Mouse (Mus musculus) spleen, postnatal 0 days (tissue): Measurements from ENCODE around the gene Olfr1497. TPM values are rescaled to one million over a fixed set of nuclear protein-coding genes. Genes with fewer than 3 reads are reported as not detected.

Experiments used
- polyA plus RNA-seq: library from polyadenylated mRNA; unstranded; fragments of >200 nt; fragmentation: Nextera tagmentation; extraction: Ambion mirVana; gene quantifications from 2 replicates; pipeline ENCODE4 v1.2.1, GENCODE M21; 2015

The Olfr1497 gene
- not detected in 2 replicates for polyA plus RNA-seq

DNA sequence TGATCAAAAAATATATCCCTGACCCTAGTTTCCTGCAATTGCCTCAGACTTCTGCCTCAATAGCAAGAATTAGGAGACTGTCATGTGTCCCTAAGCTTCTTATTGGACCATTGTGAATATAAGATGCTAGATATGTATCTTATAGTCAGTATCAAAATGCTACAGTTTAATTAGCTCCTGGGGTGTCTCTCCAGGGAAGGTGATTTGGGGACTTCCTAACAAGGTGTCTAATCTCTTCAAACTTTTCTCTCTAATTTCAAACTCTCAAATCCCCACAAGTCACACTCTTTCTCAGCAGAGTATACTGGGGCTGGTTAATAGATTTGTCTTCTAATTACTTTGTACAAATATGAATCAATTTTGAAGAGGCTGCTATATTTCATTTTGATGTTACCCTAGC, at the start of gene Olfr1497:
Gene Olfr1497 (minus strand): TSS at position 101 of the 400 bp plus-strand sequence.

DNA sequence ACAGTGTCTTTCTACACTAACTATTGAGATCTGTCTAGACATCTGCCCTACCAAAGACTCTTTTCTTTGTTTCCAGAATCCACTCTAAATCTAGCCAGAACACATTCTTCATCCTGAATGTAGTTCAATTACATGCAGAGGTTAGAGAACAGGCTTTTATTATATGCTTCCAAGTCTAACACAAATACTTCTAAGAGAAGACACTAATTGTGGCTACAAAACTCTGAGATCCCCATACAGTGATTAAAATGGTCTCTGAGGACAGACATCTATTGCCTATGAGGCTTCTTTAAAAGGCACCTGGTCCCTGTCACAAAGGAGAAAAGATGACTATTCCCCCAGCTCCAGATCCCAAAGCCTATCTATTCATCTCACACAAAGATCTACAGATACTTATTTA, 32.4 kb upstream of the Olfr1497 start, which contains the start of gene Olfr1500:
Gene Olfr1500 (minus strand): TSS at position 101 of the 400 bp plus-strand sequence.

DNA sequence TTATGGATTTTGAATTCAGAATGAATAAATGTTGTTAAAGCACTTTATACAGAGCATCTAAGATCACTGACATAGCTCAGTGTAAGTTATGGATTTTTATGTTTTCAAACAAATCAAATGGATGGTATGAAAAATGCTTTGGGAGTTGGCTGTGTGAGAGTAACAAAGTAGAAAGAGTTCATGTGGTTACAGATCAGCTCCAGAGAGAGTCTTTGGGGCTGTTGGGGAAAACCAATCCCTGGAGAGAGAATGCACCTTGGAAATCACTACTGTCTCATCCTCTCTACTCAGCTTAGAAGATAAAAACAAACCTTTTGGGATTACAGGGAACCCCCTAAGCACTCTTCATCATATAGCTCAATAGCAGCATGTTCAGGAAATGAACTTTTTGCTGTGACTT, 21.3 kb upstream of the Olfr1497 start, which contains the start of gene Olfr1499:
Gene Olfr1499 (minus strand): TSS at position 101 of the 400 bp plus-strand sequence.

DNA sequence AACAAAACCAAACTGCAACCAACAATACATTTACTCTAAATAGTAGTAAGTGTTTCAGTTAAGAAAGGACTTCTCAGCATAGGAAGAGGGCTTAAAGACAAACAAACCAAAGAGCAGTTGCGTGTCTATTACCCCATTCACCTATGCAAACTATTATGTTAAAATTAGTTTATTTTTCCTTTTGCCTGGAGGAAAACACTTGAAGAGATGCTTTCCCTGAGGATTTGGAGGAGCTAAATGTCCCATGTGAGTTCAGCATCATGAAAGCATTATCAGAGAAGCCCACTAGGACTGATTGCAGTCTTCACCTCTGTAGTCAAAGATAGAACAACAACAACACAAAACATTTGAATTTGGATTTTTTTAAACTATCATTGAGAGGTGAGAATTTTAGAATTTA, 20.4 kb downstream of the Olfr1497 start, which contains the start of gene Olfr1496:
Gene Olfr1496 (plus strand): TSS at position 301 of the 400 bp plus-strand sequence.

DNA sequence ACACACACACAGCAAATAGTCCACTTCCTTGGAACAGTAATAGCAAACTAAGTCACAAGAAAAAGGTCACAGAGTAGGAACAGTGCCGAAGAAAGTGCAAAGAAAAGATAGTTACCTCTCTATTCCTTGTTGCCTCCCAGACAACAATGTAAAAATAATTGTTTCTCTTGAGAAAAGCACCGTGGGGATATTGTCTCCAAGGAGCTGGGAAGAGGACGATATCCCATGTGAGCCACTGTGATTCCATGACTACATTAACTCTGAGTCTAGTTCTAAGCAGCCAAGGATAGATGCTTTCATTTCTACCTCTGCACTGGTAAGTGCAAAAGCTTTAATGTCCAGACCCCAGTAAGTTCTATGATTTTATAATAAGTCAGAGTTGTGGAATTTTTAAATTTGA, 33.7 kb downstream of the Olfr1497 start, which contains the start of gene Olfr1495:
Gene Olfr1495 (plus strand): TSS at position 301 of the 400 bp plus-strand sequence.

Other genes starting within 250 kb of the Olfr1497 start
- gene Olfr1484, start 214.7 kb downstream of the Olfr1497 start, polyA plus RNA-seq, result not detected in 2 replicates
- not detected in 2 replicates for gene Olfr1487, start 180.8 kb downstream of the Olfr1497 start, polyA plus RNA-seq
- gene Olfr1489, start 166.6 kb downstream of the Olfr1497 start, polyA plus RNA-seq, result not detected in 2 replicates
- gene Olfr1490, start 147.1 kb downstream of the Olfr1497 start, polyA plus RNA-seq, result not detected in 2 replicates
- gene Olfr1491, start 100.9 kb downstream of the Olfr1497 start, polyA plus RNA-seq, result not detected in 2 replicates
- gene Olfr1493-ps1, start 74.9 kb downstream of the Olfr1497 start, polyA plus RNA-seq, result not detected in 2 replicates
- gene Olfr1494, start 58.5 kb downstream of the Olfr1497 start, polyA plus RNA-seq, result not detected in 2 replicates
- not detected in 2 replicates for gene Olfr1495, start 33.6 kb downstream of the Olfr1497 start, polyA plus RNA-seq
- not detected in 2 replicates for gene Olfr1496, start 20.3 kb downstream of the Olfr1497 start, polyA plus RNA-seq
- gene Olfr1499, start 21.2 kb upstream of the Olfr1497 start, polyA plus RNA-seq, result not detected in 2 replicates
- gene Olfr1500, start 32.3 kb upstream of the Olfr1497 start, polyA plus RNA-seq, result not detected in 2 replicates
- not detected in 2 replicates for gene Olfr1501, start 52.5 kb upstream of the Olfr1497 start, polyA plus RNA-seq
- gene Olfr1502, start 63.6 kb upstream of the Olfr1497 start, polyA plus RNA-seq, result not detected in 2 replicates
- gene Olfr1504, start 99.7 kb upstream of the Olfr1497 start, polyA plus RNA-seq, result not detected in 2 replicates
- not detected in 2 replicates for gene Olfr1505, start 115.3 kb upstream of the Olfr1497 start, polyA plus RNA-seq